8 mouse cellular contexts compared by ENCODE assay signal in genomic region chr13:60178416-60178815, GRCm38 (mm10). TPM values are rescaled to one million over a fixed set of nuclear protein-coding genes. Genes with fewer than 3 reads are reported as not detected.
DNase-seq lines count a peak whose midpoint lies in the region; ATAC-seq and TF ChIP-seq lines count a peak whose summit lies in the region.

No protein-coding gene starts in this region.

- H3K9me3 ChIP-seq in embryonic facial prominence, embryonic 11.5 days (replicated peaks; ENCODE audit: control insufficient read depth, low read length) = no peaks in the 10 kb centered on the region

- intact Hi-C loops in left cerebral cortex, postnatal 36 days (cut with DNase I) = loop anchor here (2.0 to 10.0 kb wide), 5 partner anchors 71 to 324 kb away; no protein-coding TSS in a partner anchor

- peak; percentile 98 for DNase-seq in embryonic facial prominence, embryonic 11.5 days (ENCODE audit: low spot score)
- DNase-seq in heart, adult 11 months = peak; percentile 99
- DNase-seq in kidney, adult 11 months = peak; percentile 91
- peak; percentile 88 to 94 for DNase-seq in left cerebral cortex, postnatal 36 days (ENCODE audit: low spot score in 2 of 2)
- peak; percentile 94 for DNase-seq in mesoderm, embryonic 11.5 days (ENCODE audit: low read depth, low spot score)

- TF ChIP-seq POLR2A in bone marrow macrophage, adult 2 months (IDR thresholded peaks at IDR 0.05; ENCODE audit: borderline replicate concordance, low read depth, low read length) = no peak
- TF ChIP-seq POLR2A in small intestine, adult 2 months (IDR thresholded peaks at IDR 0.05; ENCODE audit: low read depth, low read length) = no peak

- H3K36me3 ChIP-seq in embryonic facial prominence, embryonic 11.5 days (replicated peaks; ENCODE audit: control insufficient read depth, insufficient read depth, low read depth, low read length) = no peaks in the 10 kb centered on the region
- no peaks in the 10 kb centered on the region for H3K36me3 ChIP-seq in small intestine, adult 2 months (ENCODE audit: control insufficient read depth, insufficient read depth, low read length)

- TF ChIP-seq CTCF in bone marrow macrophage, adult 2 months (IDR thresholded peaks at IDR 0.05; ENCODE audit: low read depth, low read length) = peak; percentile 55
- peak; percentile 91 for TF ChIP-seq CTCF in small intestine, adult 2 months (IDR thresholded peaks at IDR 0.05; ENCODE audit: extremely low read depth, insufficient read length, insufficient replicate concordance, low read depth, low read length)

- no peaks in the 10 kb centered on the region for H3K27me3 ChIP-seq in embryonic facial prominence, embryonic 11.5 days (ENCODE audit: control insufficient read depth, insufficient read depth, low read length)
- H3K27me3 ChIP-seq in small intestine, adult 2 months (ENCODE audit: control insufficient read depth, insufficient read depth, low read length) = peaks cover 21% of the 10 kb centered on the region

- H3K4me2 ChIP-seq in embryonic facial prominence, embryonic 11.5 days (ENCODE audit: low read depth, low read length) = peak overlapping the region; percentile 74

- no peaks in the 10 kb centered on the region for H3K4me1 ChIP-seq in bone marrow macrophage, adult 2 months (ENCODE audit: control insufficient read depth, insufficient read depth, low read length)
- no peaks in the 10 kb centered on the region; the same call in 1 of the 2 replicates for H3K4me1 ChIP-seq in embryonic facial prominence, embryonic 11.5 days (ENCODE audit: control insufficient read depth, insufficient read depth, low read length)
- H3K4me1 ChIP-seq in small intestine, adult 2 months (ENCODE audit: control insufficient read depth, insufficient read depth, insufficient read length, low read length) = peaks cover 3% of the 10 kb centered on the region; the same call in 1 of the 2 replicates

- peak overlapping the region; percentile 54 for H3K4me3 ChIP-seq in bone marrow macrophage, adult 2 months (ENCODE audit: insufficient read depth, low read length)
- H3K4me3 ChIP-seq in embryonic facial prominence, embryonic 11.5 days (ENCODE audit: low read depth, low read length) = peak overlapping the region; percentile 26
- H3K4me3 ChIP-seq in small intestine, adult 2 months (ENCODE audit: low read depth, low read length) = peak overlapping the region; percentile 34; the same call in 1 of the 2 replicates

- ATAC-seq in embryonic facial prominence, embryonic 11.5 days (replicated peaks; ENCODE audit: insufficient number of reproducible peaks, low FRiP score, low TSS enrichment, low read depth) = no peak
- ATAC-seq in inflammation-experienced regulatory T-cells, adult 6 months = no peak

- under 1% methylated on average over 15 of the region's 15 CpGs for WGBS in embryonic facial prominence, embryonic 11.5 days
- 2% methylated on average over 15 of the region's 15 CpGs for WGBS in small intestine, adult 2 months

- no peak overlapping the region for H3K27ac ChIP-seq in bone marrow macrophage, adult 2 months (ENCODE audit: insufficient read depth, low read depth, low read length)
- peak overlapping the region; percentile 100 for H3K27ac ChIP-seq in embryonic facial prominence, embryonic 11.5 days (replicated peaks; ENCODE audit: low read depth, low read length)
- 0 out of 2 replicates have a peak overlapping the region, but pooled peaks have one; percentile 33 for H3K27ac ChIP-seq in small intestine, adult 2 months (ENCODE audit: insufficient read depth, low read depth, low read length)

- H3K9ac ChIP-seq in embryonic facial prominence, embryonic 11.5 days (replicated peaks; ENCODE audit: low read length) = peak overlapping the region; percentile 49

RNA-seq across cellular contexts. Expression of gene Gas1, which starts 1.3 kb away (rescaled TPM):
- polyA plus RNA-seq in bone marrow macrophage, adult 2 months (2012; ENCODE audit: insufficient read depth, insufficient read length, missing spikeins) = 0.50 and 0.53 TPM in 2 replicates
- 151 and 157 TPM in 2 replicates for polyA plus RNA-seq in embryonic facial prominence, embryonic 11.5 days (2014; fragmentation: Nextera tagmentation; extraction: Ambion mirVana)
- total RNA-seq in left cerebral cortex, postnatal 36 days (2021) = 1 to 10 TPM; 8.0 to 8.3 TPM
- polyA plus RNA-seq in small intestine, adult 2 months (2012; rRNA removed) = 61.6 and 63.6 TPM in 2 replicates
- polyA plus RNA-seq in inflammation-experienced regulatory T-cells, adult 6 months (2017; shearing (Covaris generic)) = not detected

Comparison
In these comparisons a context has a peak if more than half of its experiments do, and no peak if none do; other contexts are left out.
1. RNA of gene Gas1, which starts 1.3 kb away (polyA plus RNA-seq): 151 to 157 TPM in embryonic facial prominence, embryonic 11.5 days and 61.6 to 63.6 TPM in small intestine, adult 2 months; 0.50 to 0.53 TPM in bone marrow macrophage, adult 2 months and not detected in inflammation-experienced regulatory T-cells, adult 6 months; every median in the first group is over 10 times any median in the second.
2. Peak in every context shown above with its lines, with median percentiles within 50 percentile points of each other: H3K4me3 ChIP-seq and DNase-seq.